Mouse (Mus musculus): ENCODE data around the gene Cask. TPM values are rescaled to one million over a fixed set of nuclear protein-coding genes. Genes with fewer than 3 reads are reported as not detected.

The Cask gene
- polyA plus RNA-seq, 1 experiment from 2014 or later: 45.9 TPM

GRCm38 (mm10) chrX:13705051-13705450, 146.1 kb downstream of the Cask start:
- H3K4me3 ChIP-seq: no peak overlapping the region
- no peak overlapping the region for H3K9ac ChIP-seq
- H3K36me3 ChIP-seq: no peaks in the 10 kb centered on the region
- H3K4me2 ChIP-seq: no peak overlapping the region
- no peaks in the 10 kb centered on the region for H3K27me3 ChIP-seq
- no peak overlapping the region for H3K27ac ChIP-seq
- 49% methylated on average over 2 of the region's 2 CpGs for WGBS
- no peaks in the 10 kb centered on the region for H3K9me3 ChIP-seq
- H3K4me1 ChIP-seq (replicated peaks): no peaks in the 10 kb centered on the region
- no peak for ATAC-seq (ENCODE audit: low FRiP score)

- no peak overlapping the region for H3K4me2 ChIP-seq
- WGBS: 95% methylated on average over 3 of the region's 3 CpGs
- H3K36me3 ChIP-seq: no peaks in the 10 kb centered on the region
- H3K4me3 ChIP-seq: no peak overlapping the region
- no peaks in the 10 kb centered on the region for H3K9me3 ChIP-seq
- H3K9ac ChIP-seq: no peak overlapping the region
- no peaks in the 10 kb centered on the region for H3K27me3 ChIP-seq
- H3K4me1 ChIP-seq (replicated peaks): no peaks in the 10 kb centered on the region
- no peak overlapping the region for H3K27ac ChIP-seq
- no peak for ATAC-seq (ENCODE audit: low FRiP score)
Observed at GRCm38 (mm10) chrX:13700681-13701080, 150.5 kb downstream of the Cask start.

GRCm38 (mm10) chrX:13691865-13692264, 159.3 kb downstream of the Cask start:
- Histone ChIP-seq H3K9me3 (no peaks in the 10 kb centered on the region), H3K9ac (no peak overlapping the region), H3K4me1 (replicated peaks) (no peaks in the 10 kb centered on the region), H3K4me3 (no peak overlapping the region), H3K27ac (no peak overlapping the region), H3K27me3 (no peaks in the 10 kb centered on the region), H3K4me2 (no peak overlapping the region), H3K36me3 (no peaks in the 10 kb centered on the region)
- no peak for ATAC-seq (ENCODE audit: low FRiP score)
- WGBS: 86% methylated on average over 4 of the region's 4 CpGs

GRCm38 (mm10) chrX:13688356-13688755, 162.8 kb downstream of the Cask start:
- H3K36me3 ChIP-seq: no peaks in the 10 kb centered on the region
- no peak overlapping the region for H3K4me2 ChIP-seq
- no peak overlapping the region for H3K9ac ChIP-seq
- no peak overlapping the region; the same call in 1 of the 2 replicates for H3K27ac ChIP-seq
- WGBS: 41% methylated on average over 2 of the region's 2 CpGs
- no peak for ATAC-seq (ENCODE audit: low FRiP score)
- H3K4me3 ChIP-seq: no peak overlapping the region
- no peaks in the 10 kb centered on the region for H3K9me3 ChIP-seq
- H3K4me1 ChIP-seq (replicated peaks): no peaks in the 10 kb centered on the region
- H3K27me3 ChIP-seq: no peaks in the 10 kb centered on the region

GRCm38 (mm10) chrX:13686589-13686988, 164.6 kb downstream of the Cask start:
- Histone ChIP-seq H3K27ac (no peak overlapping the region), H3K4me1 (replicated peaks) (no peaks in the 10 kb centered on the region), H3K9me3 (no peaks in the 10 kb centered on the region), H3K36me3 (no peaks in the 10 kb centered on the region), H3K4me3 (no peak overlapping the region), H3K4me2 (no peak overlapping the region), H3K27me3 (no peaks in the 10 kb centered on the region), H3K9ac (no peak overlapping the region)
- 91% methylated on average over 1 of the region's 1 CpGs for WGBS
- no peak for ATAC-seq (ENCODE audit: low FRiP score)

GRCm38 (mm10) chrX:13681748-13682147, 169.4 kb downstream of the Cask start:
- WGBS: 86% methylated on average over 3 of the region's 3 CpGs
- no peak for ATAC-seq (ENCODE audit: low FRiP score)

GRCm38 (mm10) chrX:13673001-13673400, 178.2 kb downstream of the Cask start:
- H3K9ac ChIP-seq: no peak overlapping the region
- no peak overlapping the region for H3K27ac ChIP-seq
- no peak for ATAC-seq (ENCODE audit: low FRiP score)
- no peaks in the 10 kb centered on the region for H3K4me1 ChIP-seq (replicated peaks)
- WGBS: 90% methylated on average over 3 of the region's 3 CpGs
- H3K9me3 ChIP-seq: no peaks in the 10 kb centered on the region
- H3K4me2 ChIP-seq: no peak overlapping the region
- no peaks in the 10 kb centered on the region for H3K27me3 ChIP-seq
- H3K4me3 ChIP-seq: no peak overlapping the region
- H3K36me3 ChIP-seq: no peaks in the 10 kb centered on the region

More at GRCm38 (mm10) chrX:13681748-13682147, 169.4 kb downstream of the Cask start:
- Histone ChIP-seq H3K36me3 (no peaks in the 10 kb centered on the region), H3K9ac (no peak overlapping the region), H3K27ac (no peak overlapping the region), H3K4me1 (replicated peaks) (no peaks in the 10 kb centered on the region), H3K4me2 (no peak overlapping the region), H3K9me3 (no peaks in the 10 kb centered on the region), H3K27me3 (no peaks in the 10 kb centered on the region), H3K4me3 (no peak overlapping the region)

GRCm38 (mm10) chrX:13670342-13670741, 180.8 kb downstream of the Cask start:
- Histone ChIP-seq H3K27ac (no peak overlapping the region), H3K4me3 (no peak overlapping the region), H3K9ac (no peak overlapping the region), H3K4me1 (replicated peaks) (no peaks in the 10 kb centered on the region), H3K4me2 (no peak overlapping the region), H3K9me3 (no peaks in the 10 kb centered on the region), H3K27me3 (no peaks in the 10 kb centered on the region), H3K36me3 (no peaks in the 10 kb centered on the region)
- 67% methylated on average over 3 of the region's 3 CpGs for WGBS
- no peak for ATAC-seq (ENCODE audit: low FRiP score)

GRCm38 (mm10) chrX:13668867-13669266, 182.3 kb downstream of the Cask start:
- Histone ChIP-seq H3K4me3 (no peak overlapping the region), H3K4me2 (no peak overlapping the region), H3K27ac (no peak overlapping the region), H3K27me3 (no peaks in the 10 kb centered on the region), H3K36me3 (no peaks in the 10 kb centered on the region), H3K4me1 (replicated peaks) (no peaks in the 10 kb centered on the region), H3K9ac (no peak overlapping the region), H3K9me3 (no peaks in the 10 kb centered on the region)
- no peak for ATAC-seq (ENCODE audit: low FRiP score)
- 81% methylated on average over 5 of the region's 5 CpGs for WGBS

- no peak within 1 kb of the TSS for H3K27ac ChIP-seq
- H3K9me3 ChIP-seq: no peaks in the 10 kb centered on the region
- H3K9ac ChIP-seq: no peak within 1 kb of the TSS
- no peak within 1 kb of the TSS for H3K4me2 ChIP-seq
- ATAC-seq (ENCODE audit: low FRiP score): no peak
- H3K4me3 ChIP-seq: no peak within 1 kb of the TSS
- no peaks in the 10 kb centered on the region for H3K27me3 ChIP-seq
- 97% methylated on average over 5 of the region's 5 CpGs for WGBS
- H3K4me1 ChIP-seq (replicated peaks): no peaks in the 10 kb centered on the region
- H3K36me3 ChIP-seq: no peaks in the 10 kb centered on the region
Observed at GRCm38 (mm10) chrX:13661063-13661462, 190.1 kb downstream of the Cask start, which contains the start of gene Gpr82. Gpr82 (plus strand) TSS chrX:13661363.

- Histone ChIP-seq H3K4me2 (no peak overlapping the region), H3K36me3 (no peaks in the 10 kb centered on the region), H3K27me3 (no peaks in the 10 kb centered on the region), H3K4me3 (no peak overlapping the region), H3K9me3 (no peaks in the 10 kb centered on the region), H3K27ac (no peak overlapping the region), H3K4me1 (replicated peaks) (no peaks in the 10 kb centered on the region), H3K9ac (no peak overlapping the region)
- 79% methylated on average over 4 of the region's 4 CpGs for WGBS
- ATAC-seq (ENCODE audit: low FRiP score): no peak
Observed at GRCm38 (mm10) chrX:13659201-13659890, 191.8 kb downstream of the Cask start.

- Histone ChIP-seq H3K9me3 (no peaks in the 10 kb centered on the region), H3K4me2 (no peak overlapping the region), H3K27me3 (no peaks in the 10 kb centered on the region), H3K27ac (no peak overlapping the region), H3K4me1 (replicated peaks) (no peaks in the 10 kb centered on the region), H3K36me3 (no peaks in the 10 kb centered on the region), H3K9ac (no peak overlapping the region), H3K4me3 (no peak overlapping the region)
- WGBS: 73% methylated on average over 3 of the region's 3 CpGs
- ATAC-seq (ENCODE audit: low FRiP score): no peak
Observed at GRCm38 (mm10) chrX:13658616-13659140, 192.5 kb downstream of the Cask start.

- Histone ChIP-seq H3K9ac (no peak overlapping the region), H3K9me3 (no peaks in the 10 kb centered on the region), H3K4me2 (no peak overlapping the region), H3K27me3 (no peaks in the 10 kb centered on the region), H3K36me3 (no peaks in the 10 kb centered on the region), H3K4me1 (replicated peaks) (no peaks in the 10 kb centered on the region), H3K27ac (no peak overlapping the region), H3K4me3 (no peak overlapping the region)
- no peak for ATAC-seq (ENCODE audit: low FRiP score)
- 4% methylated on average over 1 of the region's 1 CpGs for WGBS
Observed at GRCm38 (mm10) chrX:13656721-13657120, 194.4 kb downstream of the Cask start.
